Mouse (Mus musculus): ENCODE data around the gene BC037034. TPM values are rescaled to one million over a fixed set of nuclear protein-coding genes. Genes with fewer than 3 reads are reported as not detected.

Gene BC037034
- polyA plus RNA-seq (2012; ENCODE audit: insufficient read depth, insufficient read length, low replicate concordance, missing spikeins): 185 TPM in 1 of 2 replicates, not detected in the other

DNA sequence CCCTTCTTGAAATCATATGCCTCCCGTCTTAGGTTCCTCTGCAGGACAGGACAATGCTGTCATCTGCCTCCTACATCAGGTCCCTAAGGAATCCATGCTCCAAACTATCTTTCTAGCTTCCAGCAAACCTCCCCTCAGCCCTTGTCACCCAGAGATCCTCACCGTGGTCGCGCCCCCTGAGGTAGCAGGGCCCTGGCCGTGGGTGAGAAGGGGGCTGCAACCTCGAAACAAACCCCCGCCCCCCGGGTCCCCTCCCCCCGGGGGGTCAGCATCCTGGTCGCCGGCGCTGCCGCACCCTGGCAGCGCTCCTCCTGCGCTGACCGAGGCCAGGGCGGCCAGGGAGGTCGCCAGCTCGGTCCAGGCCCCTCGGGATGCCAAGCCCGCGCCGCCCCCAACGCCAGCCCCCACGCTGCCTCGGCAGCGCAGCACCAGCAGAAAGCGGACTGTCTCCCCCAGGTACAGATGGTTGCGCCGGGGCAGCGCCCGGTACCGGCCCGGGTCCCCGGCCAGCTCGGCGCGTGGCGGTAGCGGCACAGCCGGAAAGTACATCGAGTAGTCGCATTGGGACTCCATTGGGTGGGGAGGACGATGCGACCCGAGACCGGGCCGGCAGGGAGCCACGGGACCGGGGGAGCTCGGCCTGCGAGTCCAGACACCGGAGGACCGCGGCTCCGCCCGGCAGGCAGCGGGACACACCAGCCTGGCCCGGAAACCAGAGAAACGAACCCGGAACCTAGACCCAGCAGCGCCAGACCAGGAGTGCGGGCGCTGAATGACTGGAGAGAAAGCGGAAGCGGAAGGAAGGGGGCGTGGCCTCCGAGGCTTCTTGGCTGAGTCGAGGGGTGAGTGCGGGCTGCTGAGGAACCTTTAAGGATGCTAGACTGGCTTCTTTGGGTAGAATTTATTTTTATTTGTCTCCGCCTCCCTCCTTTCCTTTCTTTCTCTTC is at the start of gene BC037034:
Gene BC037034, minus strand, starts transcription at position 774 of the 947 bp plus-strand sequence.
- peak within 1 kb of the TSS; percentile 72 for H3K4me3 ChIP-seq (ENCODE audit: insufficient read depth, low read depth, low read length)
- H3K27ac ChIP-seq (ENCODE audit: insufficient read depth, low read depth, low read length): peak within 1 kb of the TSS; percentile 30; the same call in 1 of the 2 replicates
- under 1% methylated on average over 71 of the region's 71 CpGs for WGBS
- TF ChIP-seq CTCF (IDR thresholded peaks at IDR 0.05; ENCODE audit: insufficient read depth, low read depth, low read length) (no peak), POLR2A (IDR thresholded peaks at IDR 0.05; ENCODE audit: insufficient read depth, low read depth, low read length) (peak; percentile 91)
- H3K4me1 ChIP-seq (ENCODE audit: control insufficient read depth, insufficient read depth, low read length): peaks cover 23% of the 10 kb centered on the region

DNA sequence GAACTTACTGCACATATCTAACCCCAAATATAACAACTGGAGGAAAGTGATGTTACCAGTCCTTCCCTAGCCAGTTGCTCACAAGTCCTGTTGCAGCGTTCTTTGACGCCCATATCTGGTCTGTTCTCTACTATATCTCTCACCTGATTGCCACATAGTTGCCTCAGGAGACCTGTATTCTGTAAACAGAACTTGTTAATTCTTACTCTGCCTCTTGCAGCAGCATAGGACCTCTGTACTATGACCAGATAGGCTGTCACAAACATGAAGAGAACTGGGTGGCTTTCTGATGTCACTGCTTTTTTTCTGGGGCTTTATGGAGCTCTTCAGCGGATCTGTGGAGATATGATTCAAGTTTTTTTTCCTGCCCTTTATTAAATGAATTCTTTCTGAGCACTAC is 49.0 kb upstream of the BC037034 start:
- WGBS: 93% methylated on average over 3 of the region's 3 CpGs
- TF ChIP-seq POLR2A (IDR thresholded peaks at IDR 0.05; ENCODE audit: insufficient read depth, low read depth, low read length): no peak
- TF ChIP-seq CTCF (IDR thresholded peaks at IDR 0.05; ENCODE audit: insufficient read depth, low read depth, low read length): no peak
- Histone ChIP-seq H3K4me1 (ENCODE audit: control insufficient read depth, insufficient read depth, low read length) (no peaks in the 10 kb centered on the region), H3K4me3 (ENCODE audit: insufficient read depth, low read depth, low read length) (no peak overlapping the region), H3K27ac (ENCODE audit: insufficient read depth, low read depth, low read length) (no peak overlapping the region)

DNA sequence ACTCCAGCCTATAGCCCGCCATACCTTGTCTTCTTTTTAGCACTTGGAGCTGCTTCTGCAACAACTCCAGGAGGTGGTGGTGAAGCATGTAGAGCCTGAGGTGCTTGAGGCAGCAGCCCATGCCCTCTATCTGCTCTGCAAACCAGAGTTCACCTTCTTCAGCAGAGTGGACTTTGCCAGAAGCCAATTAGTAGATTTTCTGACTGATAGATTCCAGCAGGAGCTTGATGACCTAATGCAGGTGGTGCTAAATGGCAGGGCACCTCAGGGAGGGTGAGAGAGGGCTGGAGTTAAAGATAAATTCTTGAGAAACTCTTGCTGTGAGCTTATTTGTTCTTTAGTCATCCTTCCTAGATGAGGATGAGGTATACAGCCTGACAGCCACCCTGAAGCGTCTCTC is 35.8 kb upstream of the BC037034 start:
- Histone ChIP-seq H3K4me1 (ENCODE audit: control insufficient read depth, insufficient read depth, low read length) (no peaks in the 10 kb centered on the region), H3K27ac (ENCODE audit: insufficient read depth, low read depth, low read length) (no peak overlapping the region), H3K4me3 (ENCODE audit: insufficient read depth, low read depth, low read length) (no peak overlapping the region)
- WGBS: 95% methylated on average over 2 of the region's 2 CpGs
- TF ChIP-seq CTCF (IDR thresholded peaks at IDR 0.05; ENCODE audit: insufficient read depth, low read depth, low read length) (no peak), POLR2A (IDR thresholded peaks at IDR 0.05; ENCODE audit: insufficient read depth, low read depth, low read length) (no peak)

DNA sequence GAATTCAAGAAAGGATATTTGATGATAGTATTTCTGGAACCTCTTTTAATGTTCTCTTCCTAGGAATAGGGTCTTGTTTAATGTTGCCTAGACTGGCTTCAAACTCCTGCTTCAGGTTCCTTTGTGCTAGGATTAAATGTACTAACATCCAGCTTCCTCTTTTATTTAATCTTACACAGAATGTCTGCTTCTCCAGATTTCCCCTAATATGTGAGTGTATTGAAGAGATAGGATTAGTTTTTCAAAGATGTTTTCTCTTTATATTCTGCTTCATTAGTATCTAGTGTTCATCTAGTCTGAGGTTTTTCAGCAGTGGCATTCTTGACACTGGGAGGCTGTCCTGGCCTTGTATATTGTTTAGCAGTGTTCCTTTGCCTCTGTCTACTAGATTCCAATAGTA is 30.3 kb upstream of the BC037034 start:
- H3K27ac ChIP-seq (ENCODE audit: insufficient read depth, low read depth, low read length): no peak overlapping the region
- no peak for TF ChIP-seq CTCF (IDR thresholded peaks at IDR 0.05; ENCODE audit: insufficient read depth, low read depth, low read length)
- no peak for TF ChIP-seq POLR2A (IDR thresholded peaks at IDR 0.05; ENCODE audit: insufficient read depth, low read depth, low read length)
- H3K4me1 ChIP-seq (ENCODE audit: control insufficient read depth, insufficient read depth, low read length): no peaks in the 10 kb centered on the region
- no peak overlapping the region for H3K4me3 ChIP-seq (ENCODE audit: insufficient read depth, low read depth, low read length)

DNA sequence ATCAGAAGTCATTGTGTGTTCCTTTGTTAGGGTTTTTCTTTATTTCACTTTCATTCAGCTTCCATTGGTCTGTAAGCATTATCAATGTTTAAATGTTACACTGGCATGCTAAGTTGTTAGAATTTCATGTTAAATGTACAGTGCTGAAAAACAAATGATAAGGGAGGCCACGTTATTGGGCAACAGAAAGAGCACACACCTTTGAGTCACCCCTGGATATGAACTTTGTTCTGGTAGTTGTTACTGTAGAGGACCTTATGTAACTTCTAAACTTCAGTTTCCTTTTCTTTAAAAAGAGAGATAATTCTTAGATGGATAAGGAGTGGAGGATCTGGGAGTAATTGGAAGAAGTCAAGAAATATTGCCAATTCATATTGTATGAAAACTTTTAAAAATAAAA is 27.8 kb upstream of the BC037034 start:
- 86% methylated on average over 1 of the region's 1 CpGs for WGBS
- Histone ChIP-seq H3K27ac (ENCODE audit: insufficient read depth, low read depth, low read length) (no peak overlapping the region), H3K4me3 (ENCODE audit: insufficient read depth, low read depth, low read length) (no peak overlapping the region), H3K4me1 (ENCODE audit: control insufficient read depth, insufficient read depth, low read length) (no peaks in the 10 kb centered on the region)
- TF ChIP-seq POLR2A (IDR thresholded peaks at IDR 0.05; ENCODE audit: insufficient read depth, low read depth, low read length) (no peak), CTCF (IDR thresholded peaks at IDR 0.05; ENCODE audit: insufficient read depth, low read depth, low read length) (no peak)

DNA sequence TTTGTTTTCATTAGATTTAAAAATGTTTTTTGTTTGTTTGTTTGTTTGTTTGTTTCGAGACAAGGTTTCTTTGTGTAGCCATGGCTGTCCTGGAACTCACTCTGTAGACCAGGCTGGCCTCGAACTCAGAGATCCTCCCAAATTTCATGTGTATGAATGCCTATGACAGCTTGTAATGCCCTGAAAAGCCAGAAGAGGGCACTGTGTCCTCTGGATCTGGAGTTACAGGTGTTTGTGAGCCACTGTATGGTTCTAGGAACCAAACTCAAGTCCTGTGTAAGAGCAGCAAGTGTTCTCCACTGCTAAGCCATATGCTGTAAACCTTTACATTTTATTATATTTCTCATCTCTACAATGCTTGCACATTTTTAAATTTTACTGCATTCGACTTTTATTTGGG is 24.0 kb upstream of the BC037034 start:
- TF ChIP-seq CTCF (IDR thresholded peaks at IDR 0.05; ENCODE audit: insufficient read depth, low read depth, low read length) (no peak), POLR2A (IDR thresholded peaks at IDR 0.05; ENCODE audit: insufficient read depth, low read depth, low read length) (no peak)
- H3K27ac ChIP-seq (ENCODE audit: insufficient read depth, low read depth, low read length): no peak overlapping the region
- H3K4me3 ChIP-seq (ENCODE audit: insufficient read depth, low read depth, low read length): no peak overlapping the region
- WGBS: 79% methylated on average over 3 of the region's 3 CpGs
- no peaks in the 10 kb centered on the region for H3K4me1 ChIP-seq (ENCODE audit: control insufficient read depth, insufficient read depth, low read length)

DNA sequence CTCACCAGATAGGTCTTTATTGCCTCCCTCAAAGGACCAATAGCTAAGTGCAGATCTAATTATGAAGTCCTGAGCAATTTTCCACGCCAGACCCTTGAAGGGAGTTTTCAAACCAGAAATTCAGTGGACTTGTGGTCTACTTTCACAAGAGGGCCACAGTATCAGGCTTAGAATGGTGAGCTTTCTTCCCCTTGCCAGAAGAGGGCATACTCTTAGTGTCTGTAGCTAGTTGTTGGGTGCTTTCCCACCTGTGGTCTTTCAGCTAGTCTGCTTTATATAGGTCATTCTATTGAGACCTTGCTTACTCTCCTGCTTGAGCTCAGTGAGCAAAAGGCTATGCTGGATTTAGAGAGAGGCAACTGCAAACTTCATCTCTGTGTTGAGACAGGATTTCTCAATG is 19.7 kb upstream of the BC037034 start:
- Histone ChIP-seq H3K27ac (ENCODE audit: insufficient read depth, low read depth, low read length) (no peak overlapping the region), H3K4me3 (ENCODE audit: insufficient read depth, low read depth, low read length) (no peak overlapping the region), H3K4me1 (ENCODE audit: control insufficient read depth, insufficient read depth, low read length) (peaks cover 7% of the 10 kb centered on the region)
- no peak for TF ChIP-seq CTCF (IDR thresholded peaks at IDR 0.05; ENCODE audit: insufficient read depth, low read depth, low read length)
- no peak for TF ChIP-seq POLR2A (IDR thresholded peaks at IDR 0.05; ENCODE audit: insufficient read depth, low read depth, low read length)
- WGBS: 67% methylated on average over 1 of the region's 1 CpGs

DNA sequence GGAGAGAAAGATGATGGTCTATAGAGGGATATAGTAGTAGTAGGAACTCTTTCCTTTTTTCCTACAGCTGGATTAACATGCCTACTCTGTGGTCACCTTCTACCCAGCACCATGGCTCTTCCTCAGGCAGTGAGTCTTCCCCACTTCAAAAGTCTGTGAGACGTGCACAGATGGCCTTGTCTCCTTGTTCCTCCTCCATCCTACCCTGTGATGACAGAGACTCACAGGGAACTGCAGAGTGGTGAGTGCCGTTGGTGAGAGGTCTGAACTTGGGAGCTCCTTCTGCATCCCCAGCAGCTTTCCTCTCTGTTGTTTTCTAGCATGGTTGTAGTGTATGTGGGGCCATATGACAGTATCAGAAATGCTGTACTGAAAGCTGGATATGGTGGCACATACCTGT is 18.0 kb upstream of the BC037034 start:
- WGBS: 88% methylated on average over 2 of the region's 2 CpGs

DNA sequence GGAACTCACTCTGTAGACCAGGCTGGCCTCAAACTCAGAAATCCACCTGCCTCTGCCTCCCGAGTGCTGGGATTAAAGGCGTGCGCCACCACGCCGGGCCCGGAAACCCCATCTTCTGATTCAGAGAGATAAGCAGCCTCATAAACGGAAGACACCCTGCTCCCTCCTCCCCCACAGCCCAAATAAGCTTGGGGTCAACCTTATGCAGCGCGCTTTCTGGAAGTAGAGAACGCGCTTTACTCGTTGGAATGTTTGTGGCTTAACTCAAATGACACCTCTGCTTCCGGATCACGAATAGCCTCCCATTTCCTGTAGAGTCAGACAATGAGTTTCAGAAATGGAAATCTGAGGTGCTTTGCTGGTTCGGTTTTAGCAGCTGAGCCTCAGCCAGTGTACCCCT is 17.0 kb upstream of the BC037034 start:
- 95% methylated on average over 15 of the region's 15 CpGs for whole genome bisulfite sequencing
- TF ChIP-seq CTCF (IDR thresholded peaks at IDR 0.05; ENCODE audit: insufficient read depth, low read depth, low read length) (no peak), POLR2A (IDR thresholded peaks at IDR 0.05; ENCODE audit: insufficient read depth, low read depth, low read length) (no peak)
- H3K4me1 ChIP-seq (ENCODE audit: control insufficient read depth, insufficient read depth, low read length): peaks cover 8% of the 10 kb centered on the region
- H3K4me3 ChIP-seq (ENCODE audit: insufficient read depth, low read depth, low read length): no peak overlapping the region
- no peak overlapping the region for H3K27ac ChIP-seq (ENCODE audit: insufficient read depth, low read depth, low read length)

More for the DNA sequence above, 18.0 kb upstream of the BC037034 start:
- no peak for TF ChIP-seq POLR2A (IDR thresholded peaks at IDR 0.05; ENCODE audit: insufficient read depth, low read depth, low read length)
- Histone ChIP-seq H3K27ac (ENCODE audit: insufficient read depth, low read depth, low read length) (no peak overlapping the region), H3K4me3 (ENCODE audit: insufficient read depth, low read depth, low read length) (no peak overlapping the region), H3K4me1 (ENCODE audit: control insufficient read depth, insufficient read depth, low read length) (peaks cover 7% of the 10 kb centered on the region)

Measured in olfactory bulb, adult 2 months (tissue).